Mouse (Mus musculus): ENCODE data around the gene Cd59a. TPM values are rescaled to one million over a fixed set of nuclear protein-coding genes. Genes with fewer than 3 reads are reported as not detected.
A peak's percentile ranks its signal among the peaks of the same experiment; 100 is the strongest.

The Cd59a gene
- polyA plus RNA-seq, 1 experiment = 42.4 TPM

- no peak for TF ChIP-seq CTCF (IDR thresholded peaks at IDR 0.05; ENCODE audit: borderline replicate concordance, insufficient read depth, low read depth, low read length)
- no peak for TF ChIP-seq POLR2A (IDR thresholded peaks at IDR 0.05; ENCODE audit: borderline replicate concordance, insufficient read depth, low read length)
- no peaks in the 10 kb centered on the region; the same call in 1 of the 2 replicates for H3K4me1 ChIP-seq (ENCODE audit: control insufficient read depth, insufficient read depth, low read length)
- H3K27me3 ChIP-seq (ENCODE audit: control insufficient read depth, insufficient read depth, low read length) = no peaks in the 10 kb centered on the region
- WGBS = 86% methylated on average over 5 of the region's 5 CpGs
- H3K27ac ChIP-seq (ENCODE audit: insufficient read depth, low read length) = no peak overlapping the region
- H3K4me3 ChIP-seq (replicated peaks; ENCODE audit: insufficient read depth, low read depth, low read length) = no peak overlapping the region
- no peak for DNase-seq
Observed at GRCm38 (mm10) chr2:104124071-104124470, 28.5 kb downstream of the Cd59a start.

GRCm38 (mm10) chr2:104128803-104129531 lies 33.4 kb downstream of the Cd59a start:
- Histone ChIP-seq H3K27ac (ENCODE audit: insufficient read depth, low read length) (no peak overlapping the region), H3K27me3 (ENCODE audit: control insufficient read depth, insufficient read depth, low read length) (no peaks in the 10 kb centered on the region), H3K4me1 (ENCODE audit: control insufficient read depth, insufficient read depth, low read length) (0 out of 2 replicates have a peak, but pooled peaks cover 4% of the 10 kb centered on the region), H3K4me3 (replicated peaks; ENCODE audit: insufficient read depth, low read depth, low read length) (no peak overlapping the region)
- WGBS = 89% methylated on average over 13 of the region's 13 CpGs
- no peak for DNase-seq
- TF ChIP-seq POLR2A (IDR thresholded peaks at IDR 0.05; ENCODE audit: borderline replicate concordance, insufficient read depth, low read length) = no peak

GRCm38 (mm10) chr2:104130165-104130564 lies 34.6 kb downstream of the Cd59a start:
- no peak for DNase-seq
- H3K27ac ChIP-seq (ENCODE audit: insufficient read depth, low read length) = no peak overlapping the region
- WGBS = 75% methylated on average over 6 of the region's 6 CpGs
- 0 out of 2 replicates have a peak, but pooled peaks cover 6% of the 10 kb centered on the region for H3K4me1 ChIP-seq (ENCODE audit: control insufficient read depth, insufficient read depth, low read length)
- no peak overlapping the region for H3K4me3 ChIP-seq (replicated peaks; ENCODE audit: insufficient read depth, low read depth, low read length)
- TF ChIP-seq POLR2A (IDR thresholded peaks at IDR 0.05; ENCODE audit: borderline replicate concordance, insufficient read depth, low read length) = no peak
- TF ChIP-seq CTCF (IDR thresholded peaks at IDR 0.05; ENCODE audit: borderline replicate concordance, insufficient read depth, low read depth, low read length) = no peak
- no peaks in the 10 kb centered on the region for H3K27me3 ChIP-seq (ENCODE audit: control insufficient read depth, insufficient read depth, low read length)

- H3K27ac ChIP-seq (ENCODE audit: insufficient read depth, low read length) = no peak overlapping the region
- WGBS = 67% methylated on average over 3 of the region's 3 CpGs
- no peak for DNase-seq
- TF ChIP-seq CTCF (IDR thresholded peaks at IDR 0.05; ENCODE audit: borderline replicate concordance, insufficient read depth, low read depth, low read length) = peak; percentile 40; the same call in 1 of the 2 replicates
- no peak for TF ChIP-seq POLR2A (IDR thresholded peaks at IDR 0.05; ENCODE audit: borderline replicate concordance, insufficient read depth, low read length)
- no peaks in the 10 kb centered on the region for H3K27me3 ChIP-seq (ENCODE audit: control insufficient read depth, insufficient read depth, low read length)
- H3K4me3 ChIP-seq (replicated peaks; ENCODE audit: insufficient read depth, low read depth, low read length) = no peak overlapping the region
- 0 out of 2 replicates have a peak, but pooled peaks cover 6% of the 10 kb centered on the region for H3K4me1 ChIP-seq (ENCODE audit: control insufficient read depth, insufficient read depth, low read length)
Observed at GRCm38 (mm10) chr2:104130969-104131368, 35.4 kb downstream of the Cd59a start.

GRCm38 (mm10) chr2:104132266-104132859 lies 36.8 kb downstream of the Cd59a start:
- 85% methylated on average over 7 of the region's 7 CpGs for WGBS
- H3K27ac ChIP-seq (ENCODE audit: insufficient read depth, low read length) = no peak overlapping the region
- H3K4me1 ChIP-seq (ENCODE audit: control insufficient read depth, insufficient read depth, low read length) = 0 out of 2 replicates have a peak, but pooled peaks cover 6% of the 10 kb centered on the region
- no peaks in the 10 kb centered on the region for H3K27me3 ChIP-seq (ENCODE audit: control insufficient read depth, insufficient read depth, low read length)
- DNase-seq = no peak
- H3K4me3 ChIP-seq (replicated peaks; ENCODE audit: insufficient read depth, low read depth, low read length) = no peak overlapping the region
- no peak for TF ChIP-seq POLR2A (IDR thresholded peaks at IDR 0.05; ENCODE audit: borderline replicate concordance, insufficient read depth, low read length)
- no peak for TF ChIP-seq CTCF (IDR thresholded peaks at IDR 0.05; ENCODE audit: borderline replicate concordance, insufficient read depth, low read depth, low read length)

- Histone ChIP-seq H3K27ac (ENCODE audit: insufficient read depth, low read length) (no peak overlapping the region), H3K4me1 (ENCODE audit: control insufficient read depth, insufficient read depth, low read length) (0 out of 2 replicates have a peak, but pooled peaks cover 6% of the 10 kb centered on the region), H3K4me3 (replicated peaks; ENCODE audit: insufficient read depth, low read depth, low read length) (no peak overlapping the region), H3K27me3 (ENCODE audit: control insufficient read depth, insufficient read depth, low read length) (no peaks in the 10 kb centered on the region)
- TF ChIP-seq CTCF (IDR thresholded peaks at IDR 0.05; ENCODE audit: borderline replicate concordance, insufficient read depth, low read depth, low read length) = no peak
- TF ChIP-seq POLR2A (IDR thresholded peaks at IDR 0.05; ENCODE audit: borderline replicate concordance, insufficient read depth, low read length) = no peak
- 46% methylated on average over 12 of the region's 12 CpGs for WGBS
- no peak for DNase-seq
Observed at GRCm38 (mm10) chr2:104133042-104133810, 37.6 kb downstream of the Cd59a start.

GRCm38 (mm10) chr2:104134150-104135056 lies 38.8 kb downstream of the Cd59a start:
- H3K27ac ChIP-seq (ENCODE audit: insufficient read depth, low read length) = no peak overlapping the region
- no peak overlapping the region for H3K4me3 ChIP-seq (replicated peaks; ENCODE audit: insufficient read depth, low read depth, low read length)
- H3K27me3 ChIP-seq (ENCODE audit: control insufficient read depth, insufficient read depth, low read length) = no peaks in the 10 kb centered on the region
- 47% methylated on average over 8 of the region's 8 CpGs for WGBS
- no peak for TF ChIP-seq POLR2A (IDR thresholded peaks at IDR 0.05; ENCODE audit: borderline replicate concordance, insufficient read depth, low read length)
- TF ChIP-seq CTCF (IDR thresholded peaks at IDR 0.05; ENCODE audit: borderline replicate concordance, insufficient read depth, low read depth, low read length) = peak; percentile 92
- peak; percentile 77 to 83 for DNase-seq
- H3K4me1 ChIP-seq (ENCODE audit: control insufficient read depth, insufficient read depth, low read length) = 0 out of 2 replicates have a peak, but pooled peaks cover 6% of the 10 kb centered on the region

All from cerebellum, adult 2 months (tissue).